Comparison of ENCODE assay signal across 26 mouse cellular contexts in the genomic region with DNA sequence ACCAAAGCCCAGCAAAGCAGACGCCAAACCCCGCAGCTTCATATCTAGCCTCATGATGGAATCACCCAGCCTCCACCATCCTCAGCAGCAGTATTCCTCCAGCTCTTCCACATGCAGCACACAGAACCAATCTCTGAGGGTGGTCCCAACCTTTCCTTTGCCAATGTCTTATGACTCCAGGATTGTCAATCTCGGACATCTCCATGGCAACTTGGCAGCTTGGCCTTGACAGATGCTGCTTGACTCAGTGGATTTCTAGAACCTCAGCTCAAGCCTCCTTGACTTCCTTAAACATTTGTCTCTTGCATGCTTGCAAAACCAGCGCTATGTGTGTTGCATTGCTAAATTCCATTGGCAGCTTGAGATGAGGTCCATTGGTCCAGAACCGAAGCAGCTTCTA.
"Had no signal": no experiment of that assay in that cellular context is flagged by ENCODE, and none has a peak within 500 bp of the region (broad histone marks: within the 10 kb centered on the region; RNA-seq: fewer than 3 reads in every experiment).

No protein-coding gene starts in this region.

- H3K4me3 ChIP-seq: heart, embryonic 10.5 days; heart, embryonic 13.5 days; heart, embryonic 15.5 days; hindbrain, embryonic 13.5 days; hindbrain, embryonic 15.5 days; kidney, embryonic 15.5 days; limb, embryonic 13.5 days; limb, embryonic 15.5 days; liver, embryonic 12.5 days had no signal

- H3K4me2 ChIP-seq: heart, embryonic 13.5 days; heart, embryonic 15.5 days; hindbrain, embryonic 13.5 days; hindbrain, embryonic 15.5 days; kidney, embryonic 15.5 days; limb, embryonic 13.5 days; limb, embryonic 15.5 days; liver, embryonic 12.5 days had no signal

- H3K27me3 ChIP-seq: heart, embryonic 13.5 days; heart, embryonic 15.5 days; hindbrain, embryonic 13.5 days; hindbrain, embryonic 15.5 days; kidney, embryonic 15.5 days; limb, embryonic 15.5 days; liver, embryonic 12.5 days had no signal

- H3K27ac ChIP-seq: heart, embryonic 10.5 days; heart, embryonic 13.5 days; heart, embryonic 15.5 days; hindbrain, embryonic 13.5 days; hindbrain, embryonic 15.5 days; hindbrain, postnatal 0 days; kidney, embryonic 15.5 days; kidney, postnatal 0 days; limb, embryonic 13.5 days; limb, embryonic 15.5 days; liver, embryonic 12.5 days; liver, embryonic 14.5 days had no signal

- H3K9ac ChIP-seq: heart, embryonic 13.5 days; heart, embryonic 15.5 days; hindbrain, embryonic 13.5 days; hindbrain, embryonic 15.5 days; kidney, embryonic 15.5 days; limb, embryonic 13.5 days; limb, embryonic 15.5 days; liver, embryonic 12.5 days; liver, embryonic 14.5 days had no signal

- H3K9me3 ChIP-seq: heart, embryonic 10.5 days; heart, embryonic 15.5 days; hindbrain, embryonic 13.5 days; hindbrain, embryonic 15.5 days; kidney, embryonic 15.5 days; limb, embryonic 13.5 days; limb, embryonic 15.5 days had no signal

- H3K36me3 ChIP-seq: heart, embryonic 10.5 days; heart, embryonic 13.5 days; heart, embryonic 15.5 days; hindbrain, embryonic 13.5 days; hindbrain, embryonic 15.5 days; kidney, embryonic 15.5 days; limb, embryonic 13.5 days; limb, embryonic 15.5 days; liver, embryonic 12.5 days had no signal

- ATAC-seq: hindbrain, postnatal 0 days; intestine, embryonic 16.5 days; liver, embryonic 12.5 days had no signal

- DNase-seq: gastrocnemius, postnatal 14 days; gastrocnemius, postnatal 36 days; heart, adult 18-20 months; heart, postnatal 14 days; heart, postnatal 36 days; kidney, adult 11 months; kidney, adult 2 months; kidney, adult 9 months; kidney, postnatal 14 days; kidney, postnatal 36 days; layer of hippocampus, adult 9-11 months; layer of hippocampus, postnatal 36 days; left cerebral cortex, postnatal 4 days had no signal

- H3K4me1 ChIP-seq: heart, embryonic 13.5 days; heart, embryonic 15.5 days; hindbrain, embryonic 13.5 days; hindbrain, embryonic 15.5 days; liver, embryonic 12.5 days had no signal
